Mouse (Mus musculus) MEL (cell line): ENCODE data around the gene Pcx. TPM values are rescaled to one million over a fixed set of nuclear protein-coding genes. Genes with fewer than 3 reads are reported as not detected.

Experiments used
- DNase-seq: peaks from one replicate; pipeline ENCODE4 v3.0.0; 2011; ENCODE audit warnings: low read depth, low spot score
- H3K27ac ChIP-seq: 2 replicates; pipeline ENCODE4 v1.5.1; 2012; ENCODE audit warnings: low read depth, mild to moderate bottlenecking, control low read depth, low read length, moderate library complexity; ENCODE audit not compliant: control insufficient read depth
- H3K27me3 ChIP-seq, 2 experiments: fragments of 150-350 bp in 1 of 2; sonication (generic) in 1 of 2; 2 replicates each; pipeline ENCODE4 v1.6.1; 2012; ENCODE audit warnings: low read length in 2 of 2, mild to moderate bottlenecking in 2 of 2, improper control_type of control experiment in 1 of 2, moderate library complexity in 1 of 2; ENCODE audit not compliant: insufficient read depth in 2 of 2, control insufficient read depth in 1 of 2
- H3K36me3 ChIP-seq, 2 experiments: 2 replicates each; pipeline ENCODE4 v1.6.1; 2012 to 2014; ENCODE audit warnings: low read length in 2 of 2, improper control_type of control experiment in 1 of 2, inconsistent platforms in 1 of 2, mild to moderate bottlenecking in 1 of 2; ENCODE audit not compliant: insufficient read depth in 2 of 2, control insufficient read depth in 1 of 2
- H3K4me1 ChIP-seq, 2 experiments: fragments of 150-350 bp in 1 of 2; sonication (generic) in 1 of 2; 2 replicates each; pipeline ENCODE4 v1.6.1; 2012; ENCODE audit warnings: low read length in 2 of 2, improper control_type of control experiment in 1 of 2, mild to moderate bottlenecking in 1 of 2; ENCODE audit not compliant: insufficient read depth in 2 of 2, control insufficient read depth in 1 of 2
- H3K4me3 ChIP-seq, 2 experiments: fragments of 150-350 bp in 1 of 2; sonication (generic) in 1 of 2; 2 replicates each; pipeline ENCODE4 v1.5.1; 2012; ENCODE audit warnings: low read depth in 2 of 2, low read length in 2 of 2, mild to moderate bottlenecking in 2 of 2, moderate library complexity in 2 of 2, control low read depth in 1 of 2, improper control_type of control experiment in 1 of 2; ENCODE audit not compliant: control insufficient read depth in 1 of 2, insufficient read depth in 1 of 2
- H3K79me2 ChIP-seq: 2 replicates; pipeline ENCODE4 v1.6.1; 2012; ENCODE audit warnings: mild to moderate bottlenecking, low read length, moderate library complexity; ENCODE audit not compliant: control insufficient read depth, poor library complexity, insufficient read depth
- H3K9ac ChIP-seq: 2 replicates; pipeline ENCODE4 v1.6.1; 2012; ENCODE audit warnings: low read depth, mild to moderate bottlenecking, control low read depth, low read length, moderate library complexity; ENCODE audit not compliant: control insufficient read depth, poor library complexity, severe bottlenecking
- H3K9me3 ChIP-seq: fragments of 150-350 bp; sonication (generic); replicated peaks from 2 replicates; pipeline ENCODE4 v1.6.1; 2012; ENCODE audit warnings: mild to moderate bottlenecking, low read length, improper control_type of control experiment, moderate library complexity; ENCODE audit not compliant: insufficient read depth
- BHLHE40 ChIP-seq: IDR thresholded peaks from 2 replicates; pipeline ENCODE4 v1.6.1; 2012; ENCODE audit warnings: low read depth, mild to moderate bottlenecking, inconsistent platforms, low read length, improper control_type of control experiment, borderline replicate concordance
- CTCF ChIP-seq, 3 experiments: IDR thresholded peaks in 2 of 3; conservative IDR thresholded peaks in 1 of 3; 2 replicates each; pipeline ENCODE4 v1.5.1; 2011 to 2012; ENCODE audit warnings: low read length in 3 of 3, low read depth in 2 of 3, mild to moderate bottlenecking in 2 of 3, improper control_type of control experiment in 1 of 3, inconsistent platforms in 1 of 3, mixed read lengths in 1 of 3, moderate library complexity in 1 of 3; ENCODE audit not compliant: control insufficient read depth in 1 of 3, insufficient read depth in 1 of 3, poor library complexity in 1 of 3, severe bottlenecking in 1 of 3
- EP300 ChIP-seq, 2 experiments: IDR thresholded peaks; 2 replicates each; pipeline ENCODE4 v1.6.1; 2011; ENCODE audit warnings: improper control_type of control experiment in 2 of 2, low read length in 2 of 2, low read depth in 1 of 2, mild to moderate bottlenecking in 1 of 2
- HCFC1 ChIP-seq: IDR thresholded peaks from 2 replicates; pipeline ENCODE4 v1.6.1; 2012; ENCODE audit warnings: low read depth, mild to moderate bottlenecking, inconsistent platforms, low read length, improper control_type of control experiment, moderate library complexity
- JUND ChIP-seq: IDR thresholded peaks from 2 replicates; pipeline ENCODE4 v1.6.1; 2011; ENCODE audit warnings: low read depth, mild to moderate bottlenecking, improper control_type of control experiment, low read length
- MAX ChIP-seq: IDR thresholded peaks from 2 replicates; pipeline ENCODE4 v1.6.1; 2011; ENCODE audit warnings: low read length, improper control_type of control experiment
- MAZ ChIP-seq: IDR thresholded peaks from 2 replicates; pipeline ENCODE4 v1.6.1; 2012; ENCODE audit warnings: low read depth, mild to moderate bottlenecking, inconsistent platforms, low read length, improper control_type of control experiment
- MXI1 ChIP-seq: IDR thresholded peaks from 2 replicates; pipeline ENCODE4 v1.6.1; 2011; ENCODE audit warnings: mild to moderate bottlenecking, low read depth, low read length, improper control_type of control experiment
- NELFE ChIP-seq: IDR thresholded peaks from 2 replicates; pipeline ENCODE4 v1.6.1; 2011; ENCODE audit warnings: low read depth, low read length, improper control_type of control experiment
- NRF1 ChIP-seq: IDR thresholded peaks from 2 replicates; pipeline ENCODE4 v1.6.1; 2014; ENCODE audit warnings: low read depth, mild to moderate bottlenecking, inconsistent platforms, low read length, improper control_type of control experiment, moderate library complexity; ENCODE audit not compliant: poor library complexity, insufficient read depth, severe bottlenecking
- POLR2A ChIP-seq, 2 experiments: IDR thresholded peaks; 2 replicates each; pipeline ENCODE4 v1.6.1; 2011 to 2012; ENCODE audit warnings: low read length in 2 of 2, mild to moderate bottlenecking in 2 of 2, control low read depth in 1 of 2, improper control_type of control experiment in 1 of 2, low read depth in 1 of 2, moderate library complexity in 1 of 2; ENCODE audit not compliant: control insufficient read depth in 1 of 2, insufficient read depth in 1 of 2, poor library complexity in 1 of 2
- POLR2AphosphoS2 ChIP-seq: IDR thresholded peaks from 2 replicates; pipeline ENCODE4 v1.6.1; 2011; ENCODE audit warnings: low read length, improper control_type of control experiment
- SIN3A ChIP-seq: IDR thresholded peaks from 2 replicates; pipeline ENCODE4 v1.6.1; 2012; ENCODE audit warnings: low read length, improper control_type of control experiment, inconsistent platforms
- TAL1 ChIP-seq: IDR thresholded peaks from 2 replicates; pipeline ENCODE4 v1.6.1; 2012; ENCODE audit warnings: mild to moderate bottlenecking, inconsistent platforms, low read length, moderate library complexity, mixed read lengths
- TCF12 ChIP-seq: IDR thresholded peaks from 2 replicates; pipeline ENCODE4 v1.6.1; 2014; ENCODE audit warnings: low read depth, mild to moderate bottlenecking, inconsistent platforms, low read length, improper control_type of control experiment, moderate library complexity
- USF1 ChIP-seq: IDR thresholded peaks from 2 replicates; pipeline ENCODE4 v1.6.1; 2014; ENCODE audit warnings: low read depth, mild to moderate bottlenecking, inconsistent platforms, low read length, improper control_type of control experiment, moderate library complexity
- ZMIZ1 ChIP-seq: IDR thresholded peaks from 2 replicates; pipeline ENCODE4 v1.6.1; 2012; ENCODE audit warnings: low read depth, mild to moderate bottlenecking, inconsistent platforms, low read length, improper control_type of control experiment, moderate library complexity
- polyA plus RNA-seq, 2 experiments: library from polyadenylated mRNA; stranded (reverse) in 1 of 2; unstranded in 1 of 2; fragments of >175 nt in 1 of 2; fragments of >200 nt in 1 of 2; gene quantifications; 2 replicates each; pipeline versions ENCODE4 v1.2.1 to v1.2.4; 2012; ENCODE audit warnings: low replicate concordance in 2 of 2, low read depth in 1 of 2; ENCODE audit not compliant: insufficient read length in 2 of 2, insufficient read depth in 1 of 2, missing spikeins in 1 of 2
- total RNA-seq: library from RNA; depleted of rRNA; stranded (reverse); fragments of 300-350 nt; gene quantifications from 2 replicates; pipeline ENCODE4 v1.2.3, GENCODE M21; 2012

Pcx gene
- total and polyA plus RNA-seq, 3 experiments = 7.2 to 7.9 TPM; not detected in 1

DNA sequence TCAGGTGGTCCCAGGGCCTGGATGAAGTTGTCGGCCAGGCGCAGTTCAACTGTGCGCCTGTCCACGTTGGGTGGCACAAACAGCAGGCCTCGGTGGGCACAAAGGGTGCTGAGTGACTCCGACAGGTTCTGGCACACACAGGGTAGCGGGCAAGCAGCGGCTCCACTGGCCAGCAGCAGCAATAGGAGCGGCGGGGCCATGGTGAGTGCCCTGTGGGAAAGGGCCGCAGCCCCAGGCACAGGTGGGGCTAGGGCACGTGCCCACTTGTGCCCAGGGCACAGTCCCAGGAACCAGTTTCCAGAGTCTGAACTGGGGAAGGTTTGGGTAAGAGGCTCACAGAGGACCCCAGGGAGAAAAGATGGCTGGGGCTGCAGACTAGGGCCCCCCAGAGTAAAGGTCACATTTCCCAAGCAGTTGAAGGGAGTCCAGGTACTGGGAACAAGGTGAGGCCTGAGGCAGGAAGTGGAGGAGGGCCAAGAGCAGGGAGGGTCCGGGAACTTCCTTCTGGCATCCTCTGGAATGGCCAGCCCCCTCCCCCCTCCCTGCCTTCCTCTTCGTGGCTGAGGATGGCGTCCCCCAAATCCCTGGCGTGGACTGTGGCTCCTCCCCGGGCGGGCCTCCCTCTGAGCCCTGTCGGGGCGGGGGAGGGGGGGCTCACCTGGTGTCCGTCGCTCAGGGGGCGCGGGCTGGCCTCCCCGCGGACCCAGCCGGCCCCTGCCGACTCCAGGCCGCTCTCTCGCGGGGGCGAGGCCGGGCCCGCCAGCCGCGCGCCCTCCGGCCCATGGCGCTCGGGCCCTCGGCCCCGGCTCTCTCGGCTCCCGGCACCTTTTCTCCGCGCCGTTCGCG is 104.3 kb downstream of the Pcx start:
- Histone ChIP-seq H3K79me2 (peaks cover 2% of the 10 kb centered on the region; the same call in 1 of the 2 replicates), H3K4me1 (peaks cover 0 to 10% of the 10 kb centered on the region in 2 experiments; a peak in 2 of 4 replicates), H3K36me3 (peaks cover 0 to 6% of the 10 kb centered on the region in 2 experiments; a peak in 2 of 4 replicates), H3K27ac (no peak overlapping the region), H3K9ac (peak overlapping the region; percentile 73)
- DNase-seq = no peak
- TF ChIP-seq TAL1 (no peak), POLR2A (IDR thresholded peaks at IDR 0.05; ENCODE audit: control insufficient read depth in 1 of 2, insufficient read depth in 1 of 2, low read depth in 1 of 2, low read length in 2 of 2, poor library complexity in 1 of 2) (peak in 1 of 2 experiments; percentile 7; a peak in 1 of 4 replicates)
- TF ChIP-seq, all 39 proteins: peak for 1
- Histone ChIP-seq H3K4me3 (peak overlapping the region; percentile 62 to 70), H3K9me3 (no peaks in the 10 kb centered on the region), H3K27me3 (no peaks in the 10 kb centered on the region)

GRCm38 (mm10) chr19:4615151-4616093 is 105.2 kb downstream of the Pcx start, which contains the start of gene Lrfn4:
TSS of gene Lrfn4 (minus strand) at chr19:4615667.
- H3K9me3 ChIP-seq = no peaks in the 10 kb centered on the region
- DNase-seq = peak; percentile 93
- peak within 1 kb of the TSS; percentile 62 to 70 for H3K4me3 ChIP-seq
- peaks cover 0 to 10% of the 10 kb centered on the region in 2 experiments; a peak in 2 of 4 replicates for H3K4me1 ChIP-seq
- TF ChIP-seq EP300 (IDR thresholded peaks at IDR 0.05; ENCODE audit: low read depth in 1 of 2, low read length in 2 of 2) (0 out of 4 replicates have a peak, but pooled peaks of 1 of the 2 experiments have one; percentile 13), POLR2AphosphoS2 (no peak; the same call in 1 of the 2 replicates), NELFE (peak; percentile 22), SIN3A (peak; percentile 68), CTCF (IDR thresholded peaks at IDR 0.05 in 2 of 3, conservative IDR thresholded peaks at IDR 0.05 in 1 of 3; ENCODE audit: control insufficient read depth in 1 of 3, insufficient read depth in 1 of 3, low read depth in 2 of 3, low read length in 3 of 3, poor library complexity in 1 of 3, severe bottlenecking in 1 of 3) (peak in 2 of 3 experiments; percentile 11 to 17; a peak in 2 of 6 replicates), NRF1 (no peak), TCF12 (no peak), BHLHE40 (peak; percentile 62; the same call in 1 of the 2 replicates), ZMIZ1 (peak; percentile 47; the same call in 1 of the 2 replicates), MAX (no peak; the same call in none of the 2 replicates), POLR2A (IDR thresholded peaks at IDR 0.05; ENCODE audit: control insufficient read depth in 1 of 2, insufficient read depth in 1 of 2, low read depth in 1 of 2, low read length in 2 of 2, poor library complexity in 1 of 2) (peak in 1 of 2 experiments; percentile 36; a peak in 3 of 4 replicates), USF1 (peak; percentile 75), JUND (no peak), MXI1 (peak; percentile 92), HCFC1 (peak; percentile 23; the same call in 1 of the 2 replicates), MAZ (peak; percentile 87; the same call in 1 of the 2 replicates)
- TF ChIP-seq, all 39 proteins: peak for 11
- Histone ChIP-seq H3K27ac (peak within 1 kb of the TSS; percentile 26), H3K36me3 (peaks cover 0 to 6% of the 10 kb centered on the region in 2 experiments; a peak in 2 of 4 replicates), H3K9ac (peak within 1 kb of the TSS; percentile 73), H3K27me3 (no peaks in the 10 kb centered on the region), H3K79me2 (peaks cover 2% of the 10 kb centered on the region; the same call in 1 of the 2 replicates)
